Mouse (Mus musculus): ENCODE data around the gene Gm10985. TPM values are rescaled to one million over a fixed set of nuclear protein-coding genes. Genes with fewer than 3 reads are reported as not detected.

Gm10985 gene
- polyA plus RNA-seq, 1 experiment: not detected

DNA sequence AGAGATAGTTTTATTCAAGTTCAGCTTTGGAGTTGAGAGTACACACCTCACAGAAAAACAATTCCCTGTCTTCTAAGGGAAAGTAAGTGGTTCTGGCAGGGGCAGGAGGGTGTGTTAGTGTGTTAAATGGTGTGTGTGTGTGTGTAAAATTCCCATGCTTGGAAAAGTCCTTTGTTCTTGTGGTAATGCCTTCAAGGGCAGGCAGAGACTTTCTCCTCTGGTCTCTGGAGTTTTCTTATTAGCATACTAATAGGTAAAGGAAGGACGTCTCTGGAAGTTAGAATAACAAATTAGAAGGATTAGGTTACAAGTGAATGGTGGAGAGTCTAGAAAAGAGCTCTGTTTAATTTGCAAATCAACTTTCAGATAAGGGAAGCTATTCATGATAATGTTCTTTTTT is 24.4 kb downstream of the Gm10985 start:
- H3K4me3 ChIP-seq: no peak overlapping the region
- no peak overlapping the region for H3ac ChIP-seq (ENCODE audit: control insufficient read depth, insufficient read length)
- no peaks in the 10 kb centered on the region for H3K36me3 ChIP-seq (ENCODE audit: control insufficient read depth, insufficient read depth)
- no peaks in the 10 kb centered on the region for H3K27me3 ChIP-seq (ENCODE audit: control insufficient read depth, insufficient read depth, insufficient read length)
- no peaks in the 10 kb centered on the region for H3K79me2 ChIP-seq (ENCODE audit: control insufficient read depth, insufficient read depth)
- no peak overlapping the region for H3K4me2 ChIP-seq (ENCODE audit: low read depth)
- TF ChIP-seq MAX (IDR thresholded peaks at IDR 0.05; ENCODE audit: low read depth) (no peak), MYOG (IDR thresholded peaks at IDR 0.05; ENCODE audit: control insufficient read depth in 1 of 3, insufficient read depth in 1 of 3, insufficient read length in 2 of 3, low read depth in 2 of 3) (no peak), TCF12 (IDR thresholded peaks at IDR 0.05; ENCODE audit: insufficient read depth, poor library complexity, severe bottlenecking) (no peak), POLR2AphosphoS2 (IDR thresholded peaks at IDR 0.05; ENCODE audit: insufficient read length, low read depth) (no peak), REST (IDR thresholded peaks at IDR 0.05; ENCODE audit: insufficient read depth, insufficient read length) (no peak), SRF (IDR thresholded peaks at IDR 0.05; ENCODE audit: control insufficient read depth, insufficient read length, low read depth) (no peak), USF1 (IDR thresholded peaks at IDR 0.05; ENCODE audit: low read depth) (no peak), E2F4 (IDR thresholded peaks at IDR 0.05; ENCODE audit: insufficient read depth) (no peak), POLR2A (IDR thresholded peaks at IDR 0.05; ENCODE audit: insufficient read length, low read depth) (no peak), MYOD1 (IDR thresholded peaks at IDR 0.05; ENCODE audit: control insufficient read depth in 1 of 3, insufficient read length in 2 of 3, low read depth in 2 of 3) (no peak), CEBPB (IDR thresholded peaks at IDR 0.05; ENCODE audit: insufficient read depth, poor library complexity, severe bottlenecking) (no peak)

DNA sequence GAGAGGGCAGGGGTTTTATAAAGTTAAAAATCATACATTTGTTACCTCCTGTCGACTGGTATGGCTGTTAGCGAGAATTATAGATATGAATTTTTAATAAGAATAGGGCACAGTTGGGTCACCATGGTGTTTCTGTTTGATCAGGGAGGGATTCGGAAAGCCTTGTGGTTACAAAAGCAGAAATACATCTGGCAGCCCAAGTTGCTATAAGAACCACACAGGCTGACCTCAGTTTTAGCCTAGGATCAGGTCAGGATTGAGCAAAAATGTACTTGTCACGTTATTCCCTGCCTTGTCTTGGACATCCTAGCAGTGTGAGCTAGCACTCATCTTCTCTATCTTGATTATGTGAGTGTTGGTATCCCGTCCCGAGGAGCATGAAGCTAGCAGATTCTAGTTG is 25.6 kb downstream of the Gm10985 start:
- no peaks in the 10 kb centered on the region for H3K27me3 ChIP-seq (ENCODE audit: control insufficient read depth, insufficient read depth, insufficient read length)
- no peaks in the 10 kb centered on the region for H3K36me3 ChIP-seq (ENCODE audit: control insufficient read depth, insufficient read depth)
- no peak for TF ChIP-seq E2F4 (IDR thresholded peaks at IDR 0.05; ENCODE audit: insufficient read depth)
- TF ChIP-seq MYOG (IDR thresholded peaks at IDR 0.05; ENCODE audit: control insufficient read depth in 1 of 3, insufficient read depth in 1 of 3, insufficient read length in 2 of 3, low read depth in 2 of 3): no peak
- no peak for TF ChIP-seq POLR2A (IDR thresholded peaks at IDR 0.05; ENCODE audit: insufficient read length, low read depth)
- TF ChIP-seq MAX (IDR thresholded peaks at IDR 0.05; ENCODE audit: low read depth): no peak
- no peak for TF ChIP-seq MYOD1 (IDR thresholded peaks at IDR 0.05; ENCODE audit: control insufficient read depth in 1 of 3, insufficient read length in 2 of 3, low read depth in 2 of 3)
- TF ChIP-seq TCF12 (IDR thresholded peaks at IDR 0.05; ENCODE audit: insufficient read depth, poor library complexity, severe bottlenecking): no peak
- H3K79me2 ChIP-seq (ENCODE audit: control insufficient read depth, insufficient read depth): no peaks in the 10 kb centered on the region
- H3K4me2 ChIP-seq (ENCODE audit: low read depth): no peak overlapping the region
- no peak overlapping the region for H3ac ChIP-seq (ENCODE audit: control insufficient read depth, insufficient read length)
- H3K4me3 ChIP-seq: no peak overlapping the region

DNA sequence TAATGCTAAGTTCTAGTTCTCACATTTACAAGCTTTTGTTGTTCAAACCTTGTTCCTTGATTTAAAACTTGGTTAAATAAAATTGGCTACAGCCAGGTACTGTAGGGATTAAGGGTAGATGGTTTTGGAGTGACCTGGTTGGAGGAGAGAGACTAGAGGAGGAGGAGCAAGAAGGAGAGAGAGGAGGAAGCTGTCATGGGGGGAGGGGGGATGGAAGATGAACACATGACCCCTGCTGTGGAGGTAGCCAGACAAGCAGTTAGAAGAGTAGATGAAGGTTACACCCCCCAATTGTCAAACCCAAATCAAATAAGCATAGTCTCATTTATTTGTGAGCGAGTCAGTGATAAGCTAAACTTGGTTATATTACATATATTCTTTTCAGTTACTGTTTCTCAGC is 26.7 kb downstream of the Gm10985 start:
- no peak overlapping the region for H3K4me2 ChIP-seq (ENCODE audit: low read depth)
- H3K27me3 ChIP-seq (ENCODE audit: control insufficient read depth, insufficient read depth, insufficient read length): no peaks in the 10 kb centered on the region
- H3K36me3 ChIP-seq (ENCODE audit: control insufficient read depth, insufficient read depth): no peaks in the 10 kb centered on the region
- no peak overlapping the region for H3ac ChIP-seq (ENCODE audit: control insufficient read depth, insufficient read length)
- TF ChIP-seq MYOG (IDR thresholded peaks at IDR 0.05; ENCODE audit: control insufficient read depth in 1 of 3, insufficient read depth in 1 of 3, insufficient read length in 2 of 3, low read depth in 2 of 3) (no peak), POLR2AphosphoS2 (IDR thresholded peaks at IDR 0.05; ENCODE audit: insufficient read length, low read depth) (no peak), TCF3 (IDR thresholded peaks at IDR 0.05; ENCODE audit: insufficient read length, low read depth) (no peak), MAX (IDR thresholded peaks at IDR 0.05; ENCODE audit: low read depth) (no peak), TCF12 (IDR thresholded peaks at IDR 0.05; ENCODE audit: insufficient read depth, poor library complexity, severe bottlenecking) (no peak), USF1 (IDR thresholded peaks at IDR 0.05; ENCODE audit: low read depth) (no peak), SRF (IDR thresholded peaks at IDR 0.05; ENCODE audit: control insufficient read depth, insufficient read length, low read depth) (no peak), MYOD1 (IDR thresholded peaks at IDR 0.05; ENCODE audit: control insufficient read depth in 1 of 3, insufficient read length in 2 of 3, low read depth in 2 of 3) (no peak), REST (IDR thresholded peaks at IDR 0.05; ENCODE audit: insufficient read depth, insufficient read length) (no peak), POLR2A (IDR thresholded peaks at IDR 0.05; ENCODE audit: insufficient read length, low read depth) (no peak), CEBPB (IDR thresholded peaks at IDR 0.05; ENCODE audit: insufficient read depth, poor library complexity, severe bottlenecking) (no peak), E2F4 (IDR thresholded peaks at IDR 0.05; ENCODE audit: insufficient read depth) (no peak)
- H3K4me3 ChIP-seq: no peak overlapping the region
- no peaks in the 10 kb centered on the region for H3K79me2 ChIP-seq (ENCODE audit: control insufficient read depth, insufficient read depth)

DNA sequence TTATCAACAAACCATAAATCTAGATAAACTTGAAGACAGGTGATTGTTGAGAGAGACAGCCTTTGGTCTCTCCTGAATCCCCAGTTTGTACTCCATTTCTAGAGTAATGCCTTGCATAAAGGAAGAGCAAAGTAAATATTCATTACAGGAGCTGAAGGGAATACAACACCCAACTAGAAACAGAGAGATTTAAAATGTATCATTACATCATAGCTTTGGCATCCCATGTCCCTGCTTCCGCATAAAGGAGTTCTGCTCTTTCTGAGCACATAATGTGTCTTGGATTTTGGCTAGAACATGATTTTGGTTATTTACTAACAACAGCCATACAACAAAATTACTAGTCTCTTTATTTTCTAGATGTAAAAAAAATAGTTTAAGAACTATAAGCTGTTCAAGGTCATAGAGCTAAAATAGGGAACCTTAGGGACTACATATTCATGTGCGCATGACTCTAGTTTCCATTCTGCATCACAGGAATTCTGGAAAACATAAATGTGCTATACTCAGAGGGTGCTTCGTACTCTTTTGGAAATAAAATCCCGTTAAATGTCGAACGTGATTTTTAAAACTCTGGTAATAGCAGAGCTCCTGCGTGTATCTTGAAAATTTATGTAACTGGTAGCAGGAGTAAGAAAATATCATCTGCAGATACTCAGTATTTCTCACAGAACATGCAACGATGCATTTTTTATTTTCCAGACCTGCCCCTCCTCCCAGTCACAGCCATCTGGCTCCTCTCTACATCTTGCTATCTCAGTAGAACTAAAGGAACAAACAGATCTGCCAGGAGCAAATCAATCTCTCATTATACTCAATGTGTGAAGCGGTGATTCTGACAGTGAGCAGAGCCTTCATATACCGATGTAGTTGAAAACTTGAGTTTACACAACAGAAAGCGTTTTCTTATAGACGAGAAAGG is 46.0 kb downstream of the Gm10985 start:
- H3K4me3 ChIP-seq: no peak overlapping the region
- H3ac ChIP-seq (ENCODE audit: control insufficient read depth, insufficient read length): no peak overlapping the region
- no peak overlapping the region for H3K4me2 ChIP-seq (ENCODE audit: low read depth)
- H3K79me2 ChIP-seq (ENCODE audit: control insufficient read depth, insufficient read depth): no peaks in the 10 kb centered on the region
- no peaks in the 10 kb centered on the region for H3K27me3 ChIP-seq (ENCODE audit: control insufficient read depth, insufficient read depth, insufficient read length)
- no peaks in the 10 kb centered on the region for H3K36me3 ChIP-seq (ENCODE audit: control insufficient read depth, insufficient read depth)
- TF ChIP-seq POLR2A (IDR thresholded peaks at IDR 0.05; ENCODE audit: insufficient read length, low read depth): no peak
- TF ChIP-seq USF1 (IDR thresholded peaks at IDR 0.05; ENCODE audit: low read depth): no peak
- TF ChIP-seq TCF12 (IDR thresholded peaks at IDR 0.05; ENCODE audit: insufficient read depth, poor library complexity, severe bottlenecking): no peak
- no peak for TF ChIP-seq CEBPB (IDR thresholded peaks at IDR 0.05; ENCODE audit: insufficient read depth, poor library complexity, severe bottlenecking)
- TF ChIP-seq REST (IDR thresholded peaks at IDR 0.05; ENCODE audit: insufficient read depth, insufficient read length): no peak
- TF ChIP-seq MAX (IDR thresholded peaks at IDR 0.05; ENCODE audit: low read depth): no peak
- no peak for TF ChIP-seq MYOD1 (IDR thresholded peaks at IDR 0.05; ENCODE audit: control insufficient read depth in 1 of 3, insufficient read length in 2 of 3, low read depth in 2 of 3)
- TF ChIP-seq POLR2AphosphoS2 (IDR thresholded peaks at IDR 0.05; ENCODE audit: insufficient read length, low read depth): no peak

Other genes starting within 250 kb of the Gm10985 start
- gene Frem2, start 187.7 kb upstream of the Gm10985 start, polyA plus RNA-seq (2012; fragmentation: generic; extraction: Trizol): 0.36 TPM
- 60.1 TPM for gene Ufm1, start 18.7 kb downstream of the Gm10985 start, polyA plus RNA-seq (2012; fragmentation: generic; extraction: Trizol)